Mouse (Mus musculus): ENCODE data around the gene Large2. TPM values are rescaled to one million over a fixed set of nuclear protein-coding genes. Genes with fewer than 3 reads are reported as not detected.

The Large2 gene
- polyA plus RNA-seq, 1 experiment from 2014 or later, result 5.4 TPM

DNA sequence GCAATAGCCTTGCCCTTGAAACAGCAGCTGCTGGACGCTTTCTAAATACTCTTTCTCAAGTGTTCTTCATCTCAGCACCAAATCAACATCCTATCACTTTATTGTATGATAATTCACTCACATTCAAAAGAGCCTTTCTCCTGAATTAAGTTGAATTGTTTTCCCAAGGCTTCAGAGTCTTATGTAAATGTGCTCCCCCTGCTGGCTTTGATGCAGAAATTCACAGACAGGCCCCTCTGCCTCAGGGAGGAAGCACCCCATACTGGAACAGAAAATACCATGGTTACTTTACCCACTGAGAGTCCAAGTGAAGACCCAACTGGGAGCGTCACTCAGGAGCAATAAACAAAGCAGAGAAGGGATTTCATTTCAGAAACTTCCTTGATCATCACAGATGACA lies 43.8 kb downstream of the Large2 start:
- Histone ChIP-seq H3K27me3 (replicated peaks; ENCODE audit: control insufficient read depth, insufficient read depth, low read length) (no peaks in the 10 kb centered on the region), H3K9me3 (ENCODE audit: control insufficient read depth, low read length) (no peaks in the 10 kb centered on the region), H3K27ac (ENCODE audit: low read depth, low read length) (no peak overlapping the region), H3K36me3 (ENCODE audit: control insufficient read depth, insufficient read depth, low read length) (peaks cover 6% of the 10 kb centered on the region), H3K9ac (ENCODE audit: low read depth, low read length) (no peak overlapping the region), H3K4me1 (replicated peaks; ENCODE audit: control insufficient read depth, insufficient read depth, low read length) (no peaks in the 10 kb centered on the region), H3K4me3 (ENCODE audit: low read depth, low read length) (no peak overlapping the region), H3K4me2 (no peak overlapping the region)
- DNase-seq (ENCODE audit: low spot score) (no peak), ATAC-seq (replicated peaks; ENCODE audit: low FRiP score) (no peak)
- 48% methylated on average over 2 of the region's 2 CpGs for WGBS

DNA sequence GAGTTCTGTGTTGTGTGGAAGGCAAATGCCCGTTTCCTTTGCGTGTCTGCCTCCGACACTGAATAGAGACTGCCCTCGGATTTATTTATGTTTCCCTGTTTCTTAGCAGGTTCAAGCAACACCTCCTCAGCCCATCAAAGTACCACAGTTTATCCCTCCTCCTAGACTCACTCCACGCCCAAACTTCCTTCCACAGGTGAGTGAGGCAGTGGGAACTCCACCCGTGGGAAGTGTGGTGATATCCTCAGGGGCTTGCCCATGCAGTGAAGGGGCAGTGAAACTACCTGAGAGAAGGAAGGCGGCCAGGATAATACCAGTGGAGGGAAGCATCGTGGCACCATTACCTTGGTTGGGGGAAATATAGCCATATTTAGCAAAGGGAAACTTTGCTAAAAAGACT lies 46.5 kb downstream of the Large2 start:
- H3K36me3 ChIP-seq (ENCODE audit: control insufficient read depth, insufficient read depth, low read length), result peaks cover 3% of the 10 kb centered on the region; the same call in 1 of the 2 replicates
- ATAC-seq (replicated peaks; ENCODE audit: low FRiP score), result no peak
- H3K27me3 ChIP-seq (replicated peaks; ENCODE audit: control insufficient read depth, insufficient read depth, low read length), result no peaks in the 10 kb centered on the region
- H3K4me2 ChIP-seq, result no peak overlapping the region
- DNase-seq (ENCODE audit: low spot score), result no peak
- no peak overlapping the region for H3K9ac ChIP-seq (ENCODE audit: low read depth, low read length)
- no peaks in the 10 kb centered on the region for H3K9me3 ChIP-seq (ENCODE audit: control insufficient read depth, low read length)
- 90% methylated on average over 8 of the region's 8 CpGs for WGBS
- no peaks in the 10 kb centered on the region for H3K4me1 ChIP-seq (replicated peaks; ENCODE audit: control insufficient read depth, insufficient read depth, low read length)
- H3K27ac ChIP-seq (ENCODE audit: low read depth, low read length), result no peak overlapping the region
- H3K4me3 ChIP-seq (ENCODE audit: low read depth, low read length), result no peak overlapping the region

DNA sequence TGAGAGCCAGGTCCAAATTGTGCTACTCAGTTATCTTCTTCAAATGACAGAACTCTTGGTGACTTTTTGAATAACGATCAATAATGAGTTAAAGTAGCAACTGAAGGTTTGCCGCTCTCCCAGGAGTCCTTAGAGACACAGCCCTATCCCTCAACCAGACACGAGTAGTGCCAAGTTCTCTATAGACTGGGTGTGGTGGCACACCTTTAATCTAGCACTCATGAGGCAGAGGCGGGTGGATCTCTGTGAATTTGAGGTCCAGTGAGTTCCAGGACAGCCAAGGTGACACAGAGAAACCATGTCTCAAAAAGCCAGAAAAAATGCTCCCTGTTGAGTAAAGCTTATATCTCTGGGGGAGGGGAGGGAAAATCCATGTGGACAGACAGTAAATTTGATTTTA lies 47.1 kb downstream of the Large2 start:
- H3K9me3 ChIP-seq (ENCODE audit: control insufficient read depth, low read length), result no peaks in the 10 kb centered on the region
- DNase-seq (ENCODE audit: low spot score) (no peak), ATAC-seq (replicated peaks; ENCODE audit: low FRiP score) (no peak)
- peaks cover 3% of the 10 kb centered on the region; the same call in 1 of the 2 replicates for H3K36me3 ChIP-seq (ENCODE audit: control insufficient read depth, insufficient read depth, low read length)
- WGBS, result 88% methylated on average over 4 of the region's 4 CpGs
- H3K27me3 ChIP-seq (replicated peaks; ENCODE audit: control insufficient read depth, insufficient read depth, low read length), result no peaks in the 10 kb centered on the region
- no peak overlapping the region for H3K4me3 ChIP-seq (ENCODE audit: low read depth, low read length)
- H3K9ac ChIP-seq (ENCODE audit: low read depth, low read length), result no peak overlapping the region
- H3K4me1 ChIP-seq (replicated peaks; ENCODE audit: control insufficient read depth, insufficient read depth, low read length), result no peaks in the 10 kb centered on the region
- H3K4me2 ChIP-seq, result no peak overlapping the region
- H3K27ac ChIP-seq (ENCODE audit: low read depth, low read length), result no peak overlapping the region

DNA sequence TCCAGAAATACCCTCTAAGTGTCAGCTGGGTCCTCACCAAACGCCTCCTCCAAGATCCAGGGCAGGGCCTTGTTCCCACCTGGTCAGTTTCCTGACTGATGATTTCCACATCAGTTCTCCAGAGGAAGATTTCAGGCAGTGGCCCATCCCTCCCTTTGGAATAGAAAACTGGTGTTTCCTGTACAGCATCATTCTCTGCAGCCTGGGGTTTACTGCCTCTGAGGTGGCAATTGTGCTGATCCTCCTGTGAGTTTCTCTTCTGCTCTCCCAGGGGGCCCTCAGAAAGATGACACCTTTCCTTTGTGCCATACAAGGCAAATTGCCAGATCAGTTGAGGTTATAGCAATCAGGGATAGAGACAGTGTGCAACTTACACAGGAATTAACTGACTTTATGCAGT lies 48.4 kb downstream of the Large2 start:
- Histone ChIP-seq H3K27me3 (replicated peaks; ENCODE audit: control insufficient read depth, insufficient read depth, low read length) (no peaks in the 10 kb centered on the region), H3K27ac (ENCODE audit: low read depth, low read length) (no peak overlapping the region), H3K4me3 (ENCODE audit: low read depth, low read length) (no peak overlapping the region), H3K9me3 (ENCODE audit: control insufficient read depth, low read length) (no peaks in the 10 kb centered on the region), H3K4me2 (no peak overlapping the region), H3K9ac (ENCODE audit: low read depth, low read length) (no peak overlapping the region), H3K36me3 (ENCODE audit: control insufficient read depth, insufficient read depth, low read length) (peaks cover 5% of the 10 kb centered on the region; the same call in 1 of the 2 replicates), H3K4me1 (replicated peaks; ENCODE audit: control insufficient read depth, insufficient read depth, low read length) (no peaks in the 10 kb centered on the region)
- no peak for DNase-seq (ENCODE audit: low spot score)
- WGBS, result 73% methylated on average over 1 of the region's 1 CpGs
- no peak for ATAC-seq (replicated peaks; ENCODE audit: low FRiP score)

DNA sequence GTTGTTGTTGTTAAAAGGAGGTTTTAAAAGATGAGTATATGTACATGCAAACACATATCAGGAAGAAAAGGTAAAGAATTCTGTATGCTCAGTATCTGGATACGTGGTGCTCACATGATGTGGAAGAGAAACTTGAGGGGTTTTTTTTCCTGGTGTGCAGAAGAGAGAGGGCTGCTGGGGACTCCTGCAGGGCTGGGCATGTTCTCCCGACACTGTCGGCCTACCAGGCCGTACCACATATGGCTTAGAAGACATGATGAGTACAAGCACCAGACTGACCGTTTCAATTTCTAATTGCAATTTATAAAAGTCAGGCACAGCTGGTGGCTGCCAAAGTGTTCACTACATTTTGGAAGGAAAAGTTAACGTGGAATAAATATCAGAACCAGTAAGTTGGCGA lies 49.0 kb downstream of the Large2 start:
- Histone ChIP-seq H3K9ac (ENCODE audit: low read depth, low read length) (no peak overlapping the region), H3K4me3 (ENCODE audit: low read depth, low read length) (no peak overlapping the region), H3K27ac (ENCODE audit: low read depth, low read length) (no peak overlapping the region), H3K36me3 (ENCODE audit: control insufficient read depth, insufficient read depth, low read length) (peaks cover 5% of the 10 kb centered on the region; the same call in 1 of the 2 replicates), H3K4me2 (no peak overlapping the region), H3K4me1 (replicated peaks; ENCODE audit: control insufficient read depth, insufficient read depth, low read length) (no peaks in the 10 kb centered on the region), H3K27me3 (replicated peaks; ENCODE audit: control insufficient read depth, insufficient read depth, low read length) (no peaks in the 10 kb centered on the region), H3K9me3 (ENCODE audit: control insufficient read depth, low read length) (no peaks in the 10 kb centered on the region)
- ATAC-seq (replicated peaks; ENCODE audit: low FRiP score), result no peak
- DNase-seq (ENCODE audit: low spot score), result no peak
- 87% methylated on average over 7 of the region's 7 CpGs for WGBS

DNA sequence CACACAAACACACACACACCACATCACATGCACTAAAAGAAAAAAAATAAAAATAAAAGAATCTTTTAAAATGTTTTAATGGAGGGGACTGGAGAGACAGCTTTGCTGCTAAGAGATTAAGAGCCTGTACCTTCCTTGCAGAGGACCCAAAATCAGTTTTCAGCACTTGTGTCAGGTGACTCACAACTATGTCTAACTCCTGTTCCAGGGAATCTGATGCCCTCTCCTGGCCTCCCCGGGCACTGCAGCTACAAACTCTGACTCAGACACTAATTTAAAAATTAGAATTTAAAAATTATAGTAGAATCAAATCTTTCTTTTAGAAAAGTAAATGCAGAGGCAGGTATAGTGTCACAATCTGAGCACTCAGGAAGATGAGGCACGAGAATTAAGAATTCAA lies 52.0 kb downstream of the Large2 start:
- Histone ChIP-seq H3K4me3 (ENCODE audit: low read depth, low read length) (no peak overlapping the region), H3K27me3 (replicated peaks; ENCODE audit: control insufficient read depth, insufficient read depth, low read length) (no peaks in the 10 kb centered on the region), H3K9me3 (ENCODE audit: control insufficient read depth, low read length) (no peaks in the 10 kb centered on the region), H3K4me1 (replicated peaks; ENCODE audit: control insufficient read depth, insufficient read depth, low read length) (no peaks in the 10 kb centered on the region), H3K9ac (ENCODE audit: low read depth, low read length) (no peak overlapping the region), H3K4me2 (no peak overlapping the region), H3K36me3 (ENCODE audit: control insufficient read depth, insufficient read depth, low read length) (peaks cover 2% of the 10 kb centered on the region; the same call in 1 of the 2 replicates), H3K27ac (ENCODE audit: low read depth, low read length) (no peak overlapping the region)
- WGBS, result 69% methylated on average over 2 of the region's 2 CpGs
- DNase-seq (ENCODE audit: low spot score) (no peak), ATAC-seq (replicated peaks; ENCODE audit: low FRiP score) (no peak)

DNA sequence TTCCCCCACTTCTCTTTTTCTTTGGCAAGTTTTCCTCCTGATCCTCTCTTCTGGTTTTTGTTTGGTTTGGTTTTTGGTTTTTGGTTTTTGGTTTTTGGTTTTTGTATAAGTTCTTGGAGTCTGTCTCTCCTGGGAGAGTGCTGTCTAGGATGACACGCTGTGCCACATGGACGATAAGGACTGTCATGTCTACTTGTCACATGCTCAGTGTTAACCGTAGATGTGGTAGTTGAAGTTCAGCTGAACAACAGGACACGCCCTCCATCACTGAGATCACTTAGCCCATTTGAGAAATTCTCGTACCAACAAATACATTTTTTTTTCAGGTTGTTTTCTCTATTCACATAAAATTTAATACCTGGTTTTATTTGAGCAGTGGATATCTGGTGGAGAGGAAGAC lies 57.4 kb downstream of the Large2 start:
- H3K27ac ChIP-seq (ENCODE audit: low read depth, low read length), result no peak overlapping the region
- H3K36me3 ChIP-seq (ENCODE audit: control insufficient read depth, insufficient read depth, low read length), result peaks cover 2% of the 10 kb centered on the region; the same call in 1 of the 2 replicates
- H3K4me3 ChIP-seq (ENCODE audit: low read depth, low read length), result no peak overlapping the region
- no peaks in the 10 kb centered on the region for H3K27me3 ChIP-seq (replicated peaks; ENCODE audit: control insufficient read depth, insufficient read depth, low read length)
- no peak for DNase-seq (ENCODE audit: low spot score)
- WGBS, result 68% methylated on average over 5 of the region's 5 CpGs
- no peak overlapping the region for H3K9ac ChIP-seq (ENCODE audit: low read depth, low read length)
- H3K9me3 ChIP-seq (ENCODE audit: control insufficient read depth, low read length), result no peaks in the 10 kb centered on the region
- no peak overlapping the region for H3K4me2 ChIP-seq
- no peak for ATAC-seq (replicated peaks; ENCODE audit: low FRiP score)
- no peaks in the 10 kb centered on the region for H3K4me1 ChIP-seq (replicated peaks; ENCODE audit: control insufficient read depth, insufficient read depth, low read length)

DNA sequence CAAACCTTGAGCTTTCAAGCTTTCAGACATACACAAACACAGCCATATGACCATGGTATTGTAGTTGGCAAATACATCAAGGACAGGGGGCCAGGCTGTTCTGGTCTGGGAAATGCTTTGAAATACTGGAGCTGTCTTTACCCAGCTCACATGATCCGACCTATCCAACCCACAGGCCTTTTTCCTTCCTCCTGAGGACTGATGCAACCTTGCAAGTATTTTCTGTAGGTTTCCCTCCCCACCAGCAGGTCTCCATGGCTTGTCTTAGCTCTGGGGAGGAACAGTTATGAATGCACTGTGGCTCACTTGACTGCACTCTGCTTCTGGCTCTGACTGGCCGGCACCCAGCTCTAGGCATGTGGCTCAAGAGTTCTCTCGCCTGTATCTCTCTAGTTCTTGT lies 58.0 kb downstream of the Large2 start:
- WGBS, result 63% methylated on average over 3 of the region's 3 CpGs
- DNase-seq (ENCODE audit: low spot score) (no peak), ATAC-seq (replicated peaks; ENCODE audit: low FRiP score) (no peak)
- Histone ChIP-seq H3K9me3 (ENCODE audit: control insufficient read depth, low read length) (no peaks in the 10 kb centered on the region), H3K9ac (ENCODE audit: low read depth, low read length) (no peak overlapping the region), H3K4me1 (replicated peaks; ENCODE audit: control insufficient read depth, insufficient read depth, low read length) (no peaks in the 10 kb centered on the region), H3K36me3 (ENCODE audit: control insufficient read depth, insufficient read depth, low read length) (no peaks in the 10 kb centered on the region), H3K27ac (ENCODE audit: low read depth, low read length) (no peak overlapping the region), H3K4me2 (no peak overlapping the region), H3K4me3 (ENCODE audit: low read depth, low read length) (no peak overlapping the region), H3K27me3 (replicated peaks; ENCODE audit: control insufficient read depth, insufficient read depth, low read length) (no peaks in the 10 kb centered on the region)
